18 mouse cellular contexts compared by ENCODE assay signal in genomic region chr11:59366031-59366430, GRCm38 (mm10). TPM values are rescaled to one million over a fixed set of nuclear protein-coding genes. Genes with fewer than 3 reads are reported as not detected.
DNase-seq lines count a peak whose midpoint lies in the region; ATAC-seq and TF ChIP-seq lines count a peak whose summit lies in the region.
"Had no signal": no experiment of that assay in that cellular context is flagged by ENCODE, and none has a peak within 500 bp of the region (broad histone marks: within the 10 kb centered on the region; RNA-seq: fewer than 3 reads in every experiment).

No protein-coding gene starts in this region.

- no peak overlapping the region for H3K4me2 ChIP-seq in forebrain, embryonic 12.5 days
- no peak overlapping the region for H3K4me2 ChIP-seq in limb, embryonic 12.5 days
- no peak overlapping the region for H3K4me2 ChIP-seq in embryonic facial prominence, embryonic 13.5 days
- H3K4me2 ChIP-seq: heart, embryonic 13.5 days; midbrain, embryonic 11.5 days had no signal

- 67% methylated on average over 3 of the region's 3 CpGs for WGBS in forebrain, embryonic 12.5 days
- WGBS in forebrain, embryonic 10.5 days = 81% methylated on average over 3 of the region's 3 CpGs
- WGBS in limb, embryonic 12.5 days = 60% methylated on average over 3 of the region's 3 CpGs
- 83% methylated on average over 3 of the region's 3 CpGs for WGBS in limb, embryonic 10.5 days
- 49% methylated on average over 3 of the region's 3 CpGs for WGBS in embryonic facial prominence, embryonic 13.5 days
- WGBS in olfactory bulb, adult 2 months = 29% methylated on average over 3 of the region's 3 CpGs

- H3K27ac ChIP-seq in forebrain, embryonic 12.5 days = peak overlapping the region; percentile 42
- no peak overlapping the region for H3K27ac ChIP-seq in forebrain, embryonic 10.5 days
- 0 out of 2 replicates have a peak overlapping the region, but pooled peaks have one; percentile 32 for H3K27ac ChIP-seq in limb, embryonic 12.5 days
- no peak overlapping the region for H3K27ac ChIP-seq in limb, embryonic 10.5 days
- peak overlapping the region; percentile 62 for H3K27ac ChIP-seq in embryonic facial prominence, embryonic 13.5 days
- H3K27ac ChIP-seq in olfactory bulb, adult 2 months (ENCODE audit: insufficient read depth, low read depth, low read length) = peak overlapping the region; percentile 10; the same call in 1 of the 2 replicates
- H3K27ac ChIP-seq: heart, embryonic 13.5 days; liver, embryonic 14.5 days; macrophage had no signal

- H3K4me3 ChIP-seq in forebrain, embryonic 12.5 days (replicated peaks) = no peak overlapping the region
- no peak overlapping the region for H3K4me3 ChIP-seq in forebrain, embryonic 10.5 days
- no peak overlapping the region for H3K4me3 ChIP-seq in limb, embryonic 12.5 days (replicated peaks)
- H3K4me3 ChIP-seq in limb, embryonic 10.5 days = no peak overlapping the region
- H3K4me3 ChIP-seq in embryonic facial prominence, embryonic 13.5 days = no peak overlapping the region
- no peak overlapping the region for H3K4me3 ChIP-seq in olfactory bulb, adult 2 months (ENCODE audit: insufficient read depth, low read depth, low read length)
- H3K4me3 ChIP-seq: heart, embryonic 13.5 days; myocyte had no signal

- TF ChIP-seq POLR2A in olfactory bulb, adult 2 months (IDR thresholded peaks at IDR 0.05; ENCODE audit: insufficient read depth, low read depth, low read length) = no peak

- H3K9ac ChIP-seq in forebrain, embryonic 12.5 days = no peak overlapping the region
- H3K9ac ChIP-seq in limb, embryonic 12.5 days (replicated peaks) = no peak overlapping the region
- H3K9ac ChIP-seq in embryonic facial prominence, embryonic 13.5 days = no peak overlapping the region
- H3K9ac ChIP-seq: heart, embryonic 13.5 days; liver, embryonic 14.5 days had no signal

- ATAC-seq in forebrain, embryonic 12.5 days (ENCODE audit: low FRiP score) = no peak
- no peak for ATAC-seq in limb, embryonic 12.5 days (ENCODE audit: insufficient number of reproducible peaks, insufficient read depth, low FRiP score, low TSS enrichment, low read depth)
- no peak for ATAC-seq in embryonic facial prominence, embryonic 13.5 days (ENCODE audit: insufficient number of reproducible peaks, insufficient read depth, low FRiP score, low TSS enrichment, low read depth)
- no peak for ATAC-seq in frontal cortex, adult (ENCODE audit: low TSS enrichment)
- ATAC-seq: activated CD4-positive, CD25-positive, alpha-beta regulatory T cell, adult 4 months; CD4-positive, CD25-positive, alpha-beta regulatory T cell, adult 4 months had no signal

- no peaks in the 10 kb centered on the region for H3K27me3 ChIP-seq in forebrain, embryonic 12.5 days
- H3K27me3 ChIP-seq in forebrain, embryonic 10.5 days (ENCODE audit: poor library complexity, severe bottlenecking) = no peaks in the 10 kb centered on the region
- no peaks in the 10 kb centered on the region; the same call in 1 of the 2 replicates for H3K27me3 ChIP-seq in limb, embryonic 12.5 days
- H3K27me3 ChIP-seq in limb, embryonic 10.5 days (ENCODE audit: low read depth, poor library complexity, severe bottlenecking) = no peaks in the 10 kb centered on the region; the same call in 1 of the 2 replicates
- H3K27me3 ChIP-seq in embryonic facial prominence, embryonic 13.5 days = no peaks in the 10 kb centered on the region
- H3K27me3 ChIP-seq: heart, embryonic 13.5 days had no signal

- TF ChIP-seq CTCF in olfactory bulb, adult 2 months (IDR thresholded peaks at IDR 0.05; ENCODE audit: insufficient read depth, low read depth, low read length) = no peak

- peaks cover 11% of the 10 kb centered on the region; the same call in 1 of the 2 replicates for H3K4me1 ChIP-seq in forebrain, embryonic 12.5 days
- H3K4me1 ChIP-seq in forebrain, embryonic 10.5 days = peaks cover 22% of the 10 kb centered on the region
- H3K4me1 ChIP-seq in limb, embryonic 12.5 days (replicated peaks) = peaks cover 46% of the 10 kb centered on the region
- peaks cover 26% of the 10 kb centered on the region; the same call in 1 of the 2 replicates for H3K4me1 ChIP-seq in limb, embryonic 10.5 days
- H3K4me1 ChIP-seq in embryonic facial prominence, embryonic 13.5 days = peaks cover 37% of the 10 kb centered on the region
- H3K4me1 ChIP-seq in olfactory bulb, adult 2 months (ENCODE audit: control insufficient read depth, insufficient read depth, low read length) = peaks cover 16% of the 10 kb centered on the region

- no peak for DNase-seq in forebrain, embryonic 10.5 days (ENCODE audit: extremely low spot score, low spot score)
- no peak for DNase-seq in limb, embryonic 10.5 days (ENCODE audit: low spot score)
- DNase-seq: cerebellum, adult 11 months; gastrocnemius, postnatal 14 days; heart, adult 18-20 months had no signal

- no peaks in the 10 kb centered on the region for H3K9me3 ChIP-seq in forebrain, embryonic 12.5 days
- H3K9me3 ChIP-seq in forebrain, embryonic 10.5 days = no peaks in the 10 kb centered on the region
- no peaks in the 10 kb centered on the region for H3K9me3 ChIP-seq in limb, embryonic 12.5 days
- no peaks in the 10 kb centered on the region for H3K9me3 ChIP-seq in limb, embryonic 10.5 days (replicated peaks)
- H3K9me3 ChIP-seq in embryonic facial prominence, embryonic 13.5 days = no peaks in the 10 kb centered on the region
- H3K9me3 ChIP-seq: heart, embryonic 13.5 days had no signal

- H3K36me3 ChIP-seq in forebrain, embryonic 12.5 days (replicated peaks) = no peaks in the 10 kb centered on the region
- H3K36me3 ChIP-seq in forebrain, embryonic 10.5 days (replicated peaks) = no peaks in the 10 kb centered on the region
- H3K36me3 ChIP-seq in limb, embryonic 12.5 days = no peaks in the 10 kb centered on the region
- H3K36me3 ChIP-seq in limb, embryonic 10.5 days = no peaks in the 10 kb centered on the region
- no peaks in the 10 kb centered on the region for H3K36me3 ChIP-seq in embryonic facial prominence, embryonic 13.5 days
- H3K36me3 ChIP-seq: heart, embryonic 13.5 days had no signal

RNA-seq across cellular contexts. Expression of gene Prss38, which starts 9.4 kb away (rescaled TPM):
- not detected in 2 replicates for polyA plus RNA-seq in forebrain, embryonic 12.5 days (2016; fragmentation: Nextera tagmentation; extraction: Ambion mirVana)
- polyA plus RNA-seq in forebrain, embryonic 10.5 days (2016; fragmentation: Nextera tagmentation; extraction: Ambion mirVana) = not detected in 2 replicates
- 0.16 TPM in 1 of 2 replicates, not detected in the other for polyA plus RNA-seq in limb, embryonic 12.5 days (2016; fragmentation: Nextera tagmentation; extraction: Ambion mirVana)
- not detected in 2 replicates for polyA plus RNA-seq in limb, embryonic 10.5 days (2016; fragmentation: Nextera tagmentation; extraction: Ambion mirVana)
- not detected in 2 replicates for polyA plus RNA-seq in embryonic facial prominence, embryonic 13.5 days (2015; fragmentation: Nextera tagmentation; extraction: Ambion mirVana)
- polyA plus RNA-seq in olfactory bulb, adult 2 months (2012; ENCODE audit: insufficient read depth, insufficient read length, low replicate concordance, missing spikeins) = not detected in 2 replicates
- polyA plus RNA-seq: activated CD4-positive, CD25-positive, alpha-beta regulatory T cell, adult 4 months; CD4-positive, CD25-positive, alpha-beta regulatory T cell, adult 4 months; heart, embryonic 13.5 days; liver, embryonic 14.5 days; lung, embryonic 16.5 days; midbrain, embryonic 11.5 days; myocyte had no signal

RNA-seq across cellular contexts. Expression of gene Wnt9a, which starts 59.3 kb away (rescaled TPM):
- 4.9 and 5.3 TPM in 2 replicates for polyA plus RNA-seq in forebrain, embryonic 12.5 days (2016; fragmentation: Nextera tagmentation; extraction: Ambion mirVana)
- polyA plus RNA-seq in forebrain, embryonic 10.5 days (2016; fragmentation: Nextera tagmentation; extraction: Ambion mirVana) = 9.9 and 10.9 TPM in 2 replicates
- 5.0 and 5.6 TPM in 2 replicates for polyA plus RNA-seq in limb, embryonic 12.5 days (2016; fragmentation: Nextera tagmentation; extraction: Ambion mirVana)
- polyA plus RNA-seq in limb, embryonic 10.5 days (2016; fragmentation: Nextera tagmentation; extraction: Ambion mirVana) = 1.2 and 1.8 TPM in 2 replicates
- 6.9 and 7.3 TPM in 2 replicates for polyA plus RNA-seq in embryonic facial prominence, embryonic 13.5 days (2015; fragmentation: Nextera tagmentation; extraction: Ambion mirVana)
- polyA plus RNA-seq in olfactory bulb, adult 2 months (2012; ENCODE audit: insufficient read depth, insufficient read length, low replicate concordance, missing spikeins) = not detected in 2 replicates
- polyA plus RNA-seq: activated CD4-positive, CD25-positive, alpha-beta regulatory T cell, adult 4 months; CD4-positive, CD25-positive, alpha-beta regulatory T cell, adult 4 months had no signal

Comparison
In these comparisons a context has a peak if more than half of its experiments do, and no peak if none do; other contexts are left out.
1. H3K27ac ChIP-seq: peak in forebrain, embryonic 12.5 days (single experiment), limb, embryonic 12.5 days (single experiment), embryonic facial prominence, embryonic 13.5 days (single experiment) and olfactory bulb, adult 2 months (single experiment); none in forebrain, embryonic 10.5 days (single experiment) and limb, embryonic 10.5 days (single experiment).